Mouse (Mus musculus) adrenal gland (tissue): Measurements from ENCODE around the gene Dock4.

Experiments used
- intact Hi-C: fragments of 180-260 bp; cut with DNase I; formaldehyde crosslinking; loops from one replicate; pipeline ENCODE4 v1.15.1; 2025

Dock4 gene

DNA sequence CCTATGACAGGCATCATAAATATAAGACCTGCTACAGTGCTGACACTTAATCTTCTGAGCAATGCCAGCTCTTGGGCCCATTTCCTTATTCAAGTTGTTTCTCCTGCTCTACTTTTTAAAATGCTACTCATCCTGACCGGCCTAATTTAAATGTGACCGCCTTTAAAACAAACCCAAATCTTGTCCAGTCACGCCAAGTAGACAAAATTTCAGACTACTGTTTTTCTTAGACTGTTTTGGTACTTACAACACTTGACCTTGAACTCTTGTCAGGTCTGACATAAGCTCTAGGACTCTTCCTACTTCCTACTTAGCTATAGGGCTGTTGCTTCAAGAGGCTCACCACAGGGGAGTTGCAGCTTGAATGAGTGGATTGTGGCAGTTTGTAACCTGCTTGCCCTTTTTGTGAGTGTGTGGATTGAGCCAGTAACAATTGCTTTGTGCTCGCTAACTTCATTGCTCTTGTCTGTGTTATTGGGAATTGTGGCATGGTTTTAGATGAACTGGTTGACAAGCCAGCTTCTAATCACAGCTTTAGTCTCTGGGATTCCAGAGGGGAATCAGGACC lies 62.2 kb downstream of the Dock4 start:
- intact Hi-C loops: no loop called here

DNA sequence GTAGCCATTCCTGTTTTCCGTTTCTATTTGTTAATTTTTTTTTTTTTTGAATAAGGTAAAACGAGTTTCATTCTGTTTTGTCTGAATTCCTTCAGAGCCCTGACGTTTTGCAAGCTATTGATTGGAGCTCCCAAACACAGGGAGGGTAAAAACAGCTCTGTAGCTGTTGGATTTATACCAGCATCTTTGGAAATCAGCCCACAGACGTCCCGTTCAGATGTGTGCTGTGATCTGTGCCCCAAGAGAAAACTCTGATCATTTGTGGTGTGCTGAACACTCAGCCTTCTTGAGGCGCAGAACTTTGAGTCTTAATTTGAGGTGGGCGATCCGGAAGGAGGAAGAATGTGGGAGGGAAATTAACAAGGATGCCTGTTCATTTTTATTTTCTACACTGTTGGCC lies 62.7 kb downstream of the Dock4 start:
- intact Hi-C loops: no loop called here

- intact Hi-C loops: no loop called here
Measured at GRCm38 (mm10) chr12:40511643-40512369, 66.1 kb downstream of the Dock4 start.

- intact Hi-C loops: no loop called here
Measured at GRCm38 (mm10) chr12:40512370-40512693, 66.6 kb downstream of the Dock4 start.

- intact Hi-C loops: no loop called here
Measured at GRCm38 (mm10) chr12:40512994-40513393, 67.2 kb downstream of the Dock4 start.

- intact Hi-C loops: no loop called here
Measured at GRCm38 (mm10) chr12:40514021-40514420, 68.3 kb downstream of the Dock4 start.

DNA sequence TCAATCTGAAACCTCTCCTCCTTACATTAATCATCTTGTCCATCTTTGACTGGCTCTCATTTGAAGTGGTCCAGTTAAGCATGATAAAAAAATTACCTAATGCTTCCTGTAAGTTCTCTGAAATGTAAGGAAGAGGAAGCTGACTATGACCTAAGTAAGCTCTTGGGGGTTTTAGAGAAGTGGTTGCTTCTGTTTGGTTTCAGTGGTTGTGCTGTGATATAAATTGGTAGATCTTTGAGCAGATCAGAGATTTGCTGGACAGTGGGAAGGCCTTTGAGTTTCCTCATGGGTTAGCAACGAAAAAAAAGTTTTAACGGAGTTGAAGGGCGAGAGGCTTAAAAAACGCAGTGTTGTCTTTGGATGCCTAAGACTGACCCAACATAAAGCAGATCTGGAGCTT lies 76.7 kb downstream of the Dock4 start:
- intact Hi-C loops: no loop called here

GRCm38 (mm10) chr12:40523020-40523419 lies 77.3 kb downstream of the Dock4 start:
- intact Hi-C loops: no loop called here

GRCm38 (mm10) chr12:40525045-40525444 lies 79.3 kb downstream of the Dock4 start:
- intact Hi-C loops: no loop called here

DNA sequence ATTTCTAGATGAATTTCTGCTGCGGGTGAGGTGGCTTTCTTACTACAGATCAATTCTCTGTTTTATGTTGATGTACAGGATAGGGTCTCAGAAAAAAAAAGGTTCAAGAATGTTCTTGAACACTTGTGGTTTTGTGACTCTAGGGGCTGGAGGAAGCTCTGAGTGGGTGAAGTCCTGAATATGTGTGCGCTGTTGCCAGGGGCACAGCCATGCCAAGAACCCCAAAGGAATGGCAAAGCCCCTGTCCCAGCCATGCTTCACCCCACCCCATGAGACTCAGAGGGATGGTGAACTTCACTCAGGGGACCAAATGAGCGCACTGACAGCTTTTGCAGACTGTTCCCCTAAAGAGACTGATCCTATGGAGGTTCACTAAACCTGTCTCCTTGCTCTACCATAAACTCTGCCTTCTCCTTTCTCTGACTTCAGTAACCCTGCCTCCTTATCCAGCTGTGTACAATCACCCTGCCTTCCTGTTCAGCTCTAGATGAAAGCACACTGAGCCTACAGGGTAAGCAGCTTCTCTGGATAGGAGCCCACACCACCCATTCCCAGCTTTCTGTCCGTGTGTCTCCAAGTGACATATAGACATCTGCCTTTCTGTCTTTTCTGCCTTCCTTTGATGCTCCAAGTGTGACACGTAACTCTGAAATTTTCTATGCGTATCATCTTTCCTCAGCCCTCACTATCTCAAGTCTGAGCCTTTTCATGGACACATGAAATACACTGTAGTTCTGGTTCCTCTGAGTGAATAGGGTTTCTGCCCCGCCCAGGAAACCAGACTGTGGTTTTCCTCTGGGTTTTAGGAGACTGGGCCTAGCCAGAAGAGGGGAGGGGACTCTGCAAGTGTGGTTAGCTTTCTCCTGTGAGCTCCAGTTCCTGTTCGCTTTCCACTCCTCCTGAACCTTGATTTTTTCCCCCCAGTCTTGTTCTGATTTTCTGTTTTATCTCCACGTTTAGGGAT lies 90.2 kb downstream of the Dock4 start:
- intact Hi-C loops: no loop called here

DNA sequence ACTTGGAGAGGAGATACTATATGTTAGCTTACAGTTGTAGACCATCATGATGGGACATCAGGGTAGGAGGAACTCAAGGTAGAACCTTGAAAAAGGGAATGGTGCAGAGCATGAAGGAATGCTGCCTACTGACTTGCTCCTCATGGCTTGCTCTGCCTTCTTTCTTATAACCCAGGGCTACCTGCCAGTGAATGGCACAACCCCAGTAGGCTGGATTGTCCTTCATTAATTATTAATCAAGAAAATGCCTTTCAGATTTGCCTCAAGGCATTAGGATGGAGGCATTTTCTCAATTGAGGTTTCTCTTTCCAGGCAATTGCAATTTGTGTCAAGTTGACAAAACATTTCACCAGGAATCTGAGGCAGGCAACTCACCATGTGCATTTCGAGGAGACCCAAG lies 92.1 kb downstream of the Dock4 start:
- intact Hi-C loops: no loop called here

DNA sequence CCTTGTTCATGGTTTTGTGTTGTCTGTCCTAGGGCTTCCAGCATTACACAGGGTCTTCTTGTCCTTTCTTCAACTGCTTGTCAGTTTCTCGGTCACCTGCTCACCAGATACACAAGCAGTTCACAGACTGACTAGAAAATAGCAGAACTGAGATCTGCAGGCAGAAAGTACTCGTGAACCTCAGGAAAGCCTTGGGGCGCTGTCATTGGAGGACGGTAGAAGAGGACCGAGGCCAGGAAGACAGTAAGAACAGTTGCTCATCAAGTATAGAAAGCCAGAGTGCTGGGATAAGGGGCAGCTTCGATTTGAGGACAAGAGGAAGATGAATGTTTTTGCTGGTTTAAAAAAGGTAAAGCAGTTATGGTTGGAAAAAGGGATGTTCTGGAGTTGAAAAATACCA lies 92.6 kb downstream of the Dock4 start:
- intact Hi-C loops: no loop called here

DNA sequence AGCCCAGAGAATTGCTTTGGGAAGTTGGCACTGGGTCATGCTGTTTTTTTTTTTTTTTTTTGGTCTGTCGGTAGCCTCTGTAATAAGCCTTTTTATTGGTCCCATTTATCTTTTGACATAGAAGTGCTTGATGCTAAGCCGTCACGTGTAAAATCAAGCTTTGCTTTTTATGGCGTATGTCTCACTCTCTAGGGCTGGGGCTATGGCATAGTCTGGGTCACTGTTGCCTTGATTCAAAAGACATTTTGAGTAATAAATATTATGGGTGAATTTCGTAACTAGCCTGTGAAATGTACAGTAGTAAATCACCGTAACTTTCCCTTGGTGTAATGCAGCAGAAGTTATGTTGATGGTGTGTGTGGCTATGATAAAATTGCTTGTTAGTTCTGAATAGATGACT lies 93.0 kb downstream of the Dock4 start:
- intact Hi-C loops: no loop called here

DNA sequence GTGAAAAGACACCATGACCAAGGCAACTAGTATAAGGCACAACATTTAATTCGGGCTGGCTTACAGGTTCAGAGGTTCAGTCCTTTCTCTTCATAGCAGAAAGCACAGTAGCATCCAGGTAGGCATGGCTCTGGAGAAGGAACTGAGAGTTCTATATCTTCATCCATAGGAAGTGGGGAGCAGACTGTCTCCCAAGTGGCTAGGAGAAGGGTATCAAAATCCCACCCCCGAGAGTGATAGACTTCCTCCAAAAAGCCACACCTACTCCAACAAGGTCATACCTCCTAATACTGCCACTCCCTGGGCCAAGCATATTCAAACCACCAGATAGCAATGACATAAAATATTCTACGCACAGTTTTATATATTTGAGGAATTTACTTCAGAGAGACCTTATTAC lies 98.5 kb downstream of the Dock4 start:
- intact Hi-C loops: no loop called here

DNA sequence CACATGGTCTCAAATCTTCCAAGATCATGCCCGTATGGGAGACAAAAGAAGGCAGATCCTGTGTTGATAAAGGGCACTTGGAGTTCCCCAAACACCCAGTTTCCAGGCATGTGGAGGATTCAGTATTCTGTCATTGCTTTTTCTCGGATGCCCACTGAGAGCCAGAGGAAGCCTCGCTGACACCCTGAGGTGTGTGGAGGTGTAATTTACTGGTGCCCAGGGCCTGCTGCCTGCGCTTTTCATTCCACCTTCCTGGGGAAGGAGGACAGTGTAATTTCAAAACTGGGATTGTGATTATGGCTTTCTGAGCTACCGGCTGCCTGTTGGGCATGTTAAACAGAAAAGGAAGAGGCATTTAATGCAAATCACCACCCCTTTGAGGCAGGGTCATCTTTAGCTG lies 101.1 kb downstream of the Dock4 start:
- intact Hi-C loops: no loop called here

DNA sequence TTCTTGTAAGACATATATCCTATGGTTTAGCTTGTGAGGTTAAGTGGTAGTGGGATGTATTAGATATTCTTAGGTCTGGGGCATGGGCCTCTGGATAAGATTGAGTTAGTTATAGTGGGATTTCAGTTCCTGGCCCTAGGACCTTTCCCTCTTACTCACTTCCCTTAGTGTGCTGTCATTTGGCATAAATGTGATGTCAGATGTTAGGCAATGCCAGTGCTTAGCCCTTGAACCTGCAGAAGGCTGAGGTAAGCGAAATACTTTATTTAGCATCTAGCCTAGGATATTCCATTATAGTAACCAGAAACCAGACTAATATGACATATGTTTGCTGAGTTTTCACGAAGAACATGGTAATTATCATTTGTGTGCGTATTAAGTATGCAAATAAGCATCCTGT lies 105.6 kb downstream of the Dock4 start:
- intact Hi-C loops: no loop called here

- intact Hi-C loops: no loop called here
Measured at GRCm38 (mm10) chr12:40552201-40552600, 106.4 kb downstream of the Dock4 start.

GRCm38 (mm10) chr12:40553929-40554328 lies 108.2 kb downstream of the Dock4 start:
- intact Hi-C loops: no loop called here

GRCm38 (mm10) chr12:40554941-40555511 lies 109.3 kb downstream of the Dock4 start:
- intact Hi-C loops: no loop called here

DNA sequence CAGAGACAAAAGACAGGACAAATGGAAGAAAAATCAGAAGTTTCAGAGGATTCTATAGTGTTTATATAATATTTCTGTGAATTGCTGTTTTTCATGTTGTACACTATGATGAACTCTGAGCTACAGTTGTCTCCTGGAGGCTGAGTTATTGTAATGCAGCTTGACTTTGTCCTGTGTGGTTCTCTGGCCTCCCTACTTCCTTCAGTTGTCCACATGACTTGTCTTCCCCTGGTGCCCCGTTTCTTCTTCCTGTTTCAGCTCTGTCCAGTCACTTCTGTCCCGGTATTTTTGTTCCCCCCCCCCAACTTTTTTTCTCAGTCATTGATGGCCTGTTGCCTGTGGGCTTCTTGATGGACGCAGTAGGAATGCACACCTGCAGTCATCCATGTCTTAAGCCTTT lies 112.8 kb downstream of the Dock4 start:
- intact Hi-C loops: no loop called here

- intact Hi-C loops: no loop called here
Measured at GRCm38 (mm10) chr12:40559103-40559502, 113.4 kb downstream of the Dock4 start.

GRCm38 (mm10) chr12:40563703-40564102 lies 118.0 kb downstream of the Dock4 start:
- intact Hi-C loops: no loop called here
